Mouse (Mus musculus): ENCODE results near the gene Glt1d1. TPM values are rescaled to one million over a fixed set of nuclear protein-coding genes. Genes with fewer than 3 reads are reported as not detected.

The Glt1d1 gene
- polyA plus RNA-seq, 1 experiment from 2014 or later = 0.07 TPM

Other genes with a start within 250 kb of the Glt1d1 start
- gene Slc15a4, start 635 bp downstream of the Glt1d1 start, polyA plus RNA-seq (2015; fragmentation: Nextera tagmentation; extraction: Ambion mirVana) = 7.9 and 10.7 TPM in 2 replicates